Mouse (Mus musculus) induced T-regulatory cell, adult 2 months (primary cell): ENCODE results near the gene Nhlrc4.

ENCODE experiments used
- DNase-seq: peaks from one replicate; pipeline ENCODE4 v3.0.0-alpha.2; 2012; ENCODE audit warnings: low read depth

Gene Nhlrc4

GRCm38 (mm10) chr17:25958771-25959494, 14.2 kb upstream of the Nhlrc4 start:
- no peak for DNase-seq

GRCm38 (mm10) chr17:25957586-25958051, 12.9 kb upstream of the Nhlrc4 start:
- no peak for DNase-seq

GRCm38 (mm10) chr17:25956631-25957030, 11.9 kb upstream of the Nhlrc4 start:
- no peak for DNase-seq

GRCm38 (mm10) chr17:25956201-25956600, 11.4 kb upstream of the Nhlrc4 start:
- no peak for DNase-seq

GRCm38 (mm10) chr17:25955736-25956135, 11.0 kb upstream of the Nhlrc4 start:
- no peak for DNase-seq

- no peak for DNase-seq
Observed at GRCm38 (mm10) chr17:25954671-25955070, 9.9 kb upstream of the Nhlrc4 start.

GRCm38 (mm10) chr17:25953161-25953560, 8.4 kb upstream of the Nhlrc4 start:
- DNase-seq: no peak

GRCm38 (mm10) chr17:25951803-25952623, 7.3 kb upstream of the Nhlrc4 start, which contains the start of gene A930017K11Rik:
TSS of gene A930017K11Rik (minus strand) at chr17:25952565.
- no peak for DNase-seq

GRCm38 (mm10) chr17:25951225-25951802, 6.6 kb upstream of the Nhlrc4 start:
- DNase-seq: no peak

GRCm38 (mm10) chr17:25950706-25951105, 5.9 kb upstream of the Nhlrc4 start:
- DNase-seq: no peak

- DNase-seq: no peak
Observed at GRCm38 (mm10) chr17:25949981-25950380, 5.2 kb upstream of the Nhlrc4 start.

- no peak for DNase-seq
Observed at GRCm38 (mm10) chr17:25948051-25948450, 3.3 kb upstream of the Nhlrc4 start.

GRCm38 (mm10) chr17:25947576-25947975, 2.8 kb upstream of the Nhlrc4 start:
- no peak for DNase-seq

- DNase-seq: no peak
Observed at GRCm38 (mm10) chr17:25946891-25947290, 2.1 kb upstream of the Nhlrc4 start.

GRCm38 (mm10) chr17:25946349-25946748, 1.6 kb upstream of the Nhlrc4 start:
- DNase-seq: no peak

- DNase-seq: no peak
Observed at GRCm38 (mm10) chr17:25945517-25946155, 875 bp upstream of the Nhlrc4 start.

GRCm38 (mm10) chr17:25943769-25944168, 992 bp downstream of the Nhlrc4 start:
- DNase-seq: no peak

GRCm38 (mm10) chr17:25943221-25943620, 1.5 kb downstream of the Nhlrc4 start:
- DNase-seq: no peak

- no peak for DNase-seq
Observed at GRCm38 (mm10) chr17:25942597-25943151, 2.1 kb downstream of the Nhlrc4 start.

GRCm38 (mm10) chr17:25941511-25942241, 3.1 kb downstream of the Nhlrc4 start:
- DNase-seq: peak; percentile 85

- DNase-seq: no peak
Observed at GRCm38 (mm10) chr17:25934526-25934925, 10.2 kb downstream of the Nhlrc4 start.
